Mouse (Mus musculus): ENCODE measurements around the gene Epb41l4b. TPM values are rescaled to one million over a fixed set of nuclear protein-coding genes. Genes with fewer than 3 reads are reported as not detected.

Epb41l4b gene
- polyA plus RNA-seq, 1 experiment from 2014 or later: 2.3 TPM

DNA sequence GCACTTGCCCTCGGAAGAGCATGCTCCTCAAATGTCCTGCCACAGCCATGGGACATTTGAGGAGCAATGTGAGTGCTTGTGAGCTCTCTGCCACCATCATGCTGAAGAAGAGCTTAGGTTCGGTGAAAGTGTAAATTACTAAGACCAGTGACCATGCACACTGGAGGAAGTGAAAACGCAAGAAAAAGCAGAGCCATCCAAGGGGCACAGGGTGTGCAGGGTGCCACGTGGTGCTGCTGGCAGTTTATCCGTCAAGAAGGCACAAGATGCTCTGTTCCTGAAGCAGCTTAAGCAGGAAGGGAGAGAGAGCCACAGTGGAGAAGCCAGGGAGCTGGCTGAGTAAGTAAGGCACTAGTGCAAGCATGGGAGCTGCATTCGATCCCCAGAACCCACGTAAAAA, 105.7 kb downstream of the Epb41l4b start:
- no peaks in the 10 kb centered on the region for H3K4me1 ChIP-seq (replicated peaks; ENCODE audit: control insufficient read depth, insufficient read depth, low read length)

DNA sequence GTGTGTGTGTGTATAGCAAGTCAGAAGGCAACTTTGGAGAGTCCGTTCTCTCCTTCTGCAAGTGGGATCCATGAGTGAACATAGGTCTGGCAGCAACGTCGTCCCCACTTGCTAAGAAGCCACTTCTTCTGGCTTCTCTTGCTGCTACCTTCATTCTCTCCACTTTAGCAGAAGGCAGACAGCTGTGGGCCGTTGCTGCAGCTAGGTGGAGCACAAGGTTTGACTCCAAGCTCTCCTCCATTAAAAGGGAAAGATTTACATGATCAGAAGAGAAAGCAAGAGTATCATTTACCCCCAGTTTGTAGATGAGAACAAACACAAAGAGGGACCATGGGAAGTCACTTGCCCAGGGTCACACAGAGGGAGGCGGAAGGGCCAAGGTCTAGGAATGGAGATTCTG, 109.1 kb downstream of the Epb41l4b start:
- H3K4me2 ChIP-seq: no peak overlapping the region
- no peaks in the 10 kb centered on the region; the same call in 1 of the 2 replicates for H3K27me3 ChIP-seq (replicated peaks; ENCODE audit: control insufficient read depth, insufficient read depth, low read length)
- H3K4me3 ChIP-seq (ENCODE audit: low read depth, low read length): no peak overlapping the region
- H3K9me3 ChIP-seq (ENCODE audit: control insufficient read depth, low read length): no peaks in the 10 kb centered on the region
- H3K9ac ChIP-seq (ENCODE audit: low read depth, low read length): no peak overlapping the region
- H3K27ac ChIP-seq (ENCODE audit: low read depth, low read length): no peak overlapping the region
- no peaks in the 10 kb centered on the region for H3K36me3 ChIP-seq (ENCODE audit: control insufficient read depth, insufficient read depth, low read length)
- H3K4me1 ChIP-seq (replicated peaks; ENCODE audit: control insufficient read depth, insufficient read depth, low read length): no peaks in the 10 kb centered on the region
- DNase-seq (ENCODE audit: low spot score): no peak
- 71% methylated on average over 5 of the region's 5 CpGs for WGBS
- ATAC-seq (replicated peaks; ENCODE audit: low FRiP score): no peak

More for the DNA sequence above, 105.7 kb downstream of the Epb41l4b start:
- no peak for ATAC-seq (replicated peaks; ENCODE audit: low FRiP score)
- no peak overlapping the region for H3K4me3 ChIP-seq (ENCODE audit: low read depth, low read length)
- no peak overlapping the region for H3K9ac ChIP-seq (ENCODE audit: low read depth, low read length)
- no peaks in the 10 kb centered on the region for H3K9me3 ChIP-seq (ENCODE audit: control insufficient read depth, low read length)
- DNase-seq (ENCODE audit: low spot score): no peak
- 71% methylated on average over 7 of the region's 7 CpGs for WGBS
- H3K27ac ChIP-seq (ENCODE audit: low read depth, low read length): no peak overlapping the region
- H3K36me3 ChIP-seq (ENCODE audit: control insufficient read depth, insufficient read depth, low read length): no peaks in the 10 kb centered on the region
- no peaks in the 10 kb centered on the region; the same call in 1 of the 2 replicates for H3K27me3 ChIP-seq (replicated peaks; ENCODE audit: control insufficient read depth, insufficient read depth, low read length)
- no peak overlapping the region for H3K4me2 ChIP-seq

DNA sequence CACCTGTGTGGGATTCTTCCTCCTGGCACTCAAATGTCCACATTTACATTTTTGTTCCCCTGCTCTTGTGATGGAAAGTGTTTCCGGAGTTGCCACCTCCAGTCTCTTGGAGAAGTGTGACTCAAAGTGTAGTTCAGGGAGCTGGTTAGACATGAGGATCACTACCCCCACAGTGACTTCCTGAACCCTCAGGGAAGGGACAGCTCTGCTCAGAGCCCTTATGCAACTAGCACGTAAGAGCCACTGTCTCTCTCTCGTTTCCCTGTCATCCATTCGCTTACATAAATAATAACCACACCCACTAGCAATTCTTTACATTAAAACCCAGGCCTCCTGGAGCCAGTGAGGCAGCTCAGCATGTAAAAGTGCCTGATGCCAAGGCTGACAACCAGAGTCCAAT, 111.8 kb downstream of the Epb41l4b start:
- DNase-seq (ENCODE audit: low spot score) (no peak), ATAC-seq (replicated peaks; ENCODE audit: low FRiP score) (no peak)
- Histone ChIP-seq H3K4me2 (no peak overlapping the region), H3K27me3 (replicated peaks; ENCODE audit: control insufficient read depth, insufficient read depth, low read length) (no peaks in the 10 kb centered on the region), H3K27ac (ENCODE audit: low read depth, low read length) (no peak overlapping the region), H3K9ac (ENCODE audit: low read depth, low read length) (no peak overlapping the region), H3K4me1 (replicated peaks; ENCODE audit: control insufficient read depth, insufficient read depth, low read length) (no peaks in the 10 kb centered on the region), H3K36me3 (ENCODE audit: control insufficient read depth, insufficient read depth, low read length) (no peaks in the 10 kb centered on the region), H3K9me3 (ENCODE audit: control insufficient read depth, low read length) (no peaks in the 10 kb centered on the region), H3K4me3 (ENCODE audit: low read depth, low read length) (no peak overlapping the region)
- WGBS: 65% methylated on average over 4 of the region's 4 CpGs

DNA sequence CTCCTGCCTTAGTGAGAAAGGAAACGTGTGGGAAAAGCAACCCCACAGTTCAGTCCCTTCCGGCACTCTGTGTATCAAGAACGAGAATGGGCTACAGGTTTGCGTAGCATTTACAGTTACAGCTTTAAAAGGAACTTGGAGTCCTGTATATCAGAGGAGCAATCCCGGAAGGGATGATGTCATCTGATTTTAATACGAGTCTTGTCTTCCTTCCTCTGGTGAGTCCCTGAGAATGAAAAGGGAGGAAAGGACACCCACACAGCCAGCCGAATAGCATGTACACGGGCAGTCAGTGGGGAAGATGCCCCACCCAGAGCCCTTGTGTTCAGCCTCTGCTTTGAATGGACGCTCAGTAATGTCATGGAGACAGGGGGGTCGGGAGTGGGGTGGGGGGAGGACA, 115.3 kb downstream of the Epb41l4b start:
- Histone ChIP-seq H3K4me1 (replicated peaks; ENCODE audit: control insufficient read depth, insufficient read depth, low read length) (no peaks in the 10 kb centered on the region), H3K27me3 (replicated peaks; ENCODE audit: control insufficient read depth, insufficient read depth, low read length) (no peaks in the 10 kb centered on the region), H3K9me3 (ENCODE audit: control insufficient read depth, low read length) (no peaks in the 10 kb centered on the region), H3K4me2 (no peak overlapping the region), H3K27ac (ENCODE audit: low read depth, low read length) (no peak overlapping the region), H3K4me3 (ENCODE audit: low read depth, low read length) (no peak overlapping the region), H3K36me3 (ENCODE audit: control insufficient read depth, insufficient read depth, low read length) (no peaks in the 10 kb centered on the region), H3K9ac (ENCODE audit: low read depth, low read length) (no peak overlapping the region)
- WGBS: 47% methylated on average over 10 of the region's 10 CpGs
- DNase-seq (ENCODE audit: low spot score) (no peak), ATAC-seq (replicated peaks; ENCODE audit: low FRiP score) (no peak)

DNA sequence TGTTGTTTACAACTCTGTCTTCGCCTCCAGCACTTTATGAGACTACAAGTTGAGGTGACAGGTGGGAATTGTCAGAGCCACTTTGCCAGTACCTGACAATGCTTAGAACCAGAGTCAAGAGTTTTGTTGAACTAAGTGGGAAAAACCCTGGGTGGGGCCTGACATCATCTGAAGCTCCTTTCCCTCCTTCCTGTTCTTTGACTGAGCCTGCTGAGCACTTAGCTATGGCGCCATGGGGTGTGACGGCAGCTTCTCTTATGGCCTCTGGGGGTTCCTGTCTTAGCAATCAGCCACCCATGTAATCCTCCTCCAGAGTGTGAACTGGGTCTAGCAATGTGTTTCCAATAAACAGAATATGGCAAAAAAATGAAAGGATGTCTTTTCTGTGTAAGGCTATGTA, 119.7 kb downstream of the Epb41l4b start:
- ATAC-seq (replicated peaks; ENCODE audit: low FRiP score) (no peak), DNase-seq (ENCODE audit: low spot score) (no peak)
- H3K9me3 ChIP-seq (ENCODE audit: control insufficient read depth, low read length): no peaks in the 10 kb centered on the region
- WGBS: 69% methylated on average over 3 of the region's 3 CpGs
- H3K27me3 ChIP-seq (replicated peaks; ENCODE audit: control insufficient read depth, insufficient read depth, low read length): no peaks in the 10 kb centered on the region
- H3K27ac ChIP-seq (ENCODE audit: low read depth, low read length): no peak overlapping the region
- no peak overlapping the region for H3K4me3 ChIP-seq (ENCODE audit: low read depth, low read length)
- no peaks in the 10 kb centered on the region for H3K4me1 ChIP-seq (replicated peaks; ENCODE audit: control insufficient read depth, insufficient read depth, low read length)
- no peak overlapping the region for H3K9ac ChIP-seq (ENCODE audit: low read depth, low read length)
- H3K36me3 ChIP-seq (ENCODE audit: control insufficient read depth, insufficient read depth, low read length): no peaks in the 10 kb centered on the region
- H3K4me2 ChIP-seq: no peak overlapping the region

DNA sequence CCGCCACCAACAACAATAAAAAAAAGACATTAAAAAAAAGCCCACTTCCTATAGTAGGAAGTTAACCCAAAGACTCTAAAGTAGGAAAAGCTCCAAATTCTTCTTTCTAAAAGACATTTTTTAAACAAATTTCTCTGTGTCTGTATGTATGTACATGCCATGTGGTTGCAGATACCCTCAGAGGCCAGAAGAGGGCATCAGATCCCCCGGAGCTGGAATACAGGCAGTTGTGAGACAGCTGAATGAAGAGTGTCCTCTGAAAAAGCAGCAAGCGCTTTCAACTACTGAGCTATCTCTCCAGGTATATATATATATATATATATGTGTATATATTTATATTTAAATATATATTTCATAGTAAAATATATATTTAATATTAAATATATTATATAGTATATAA, 121.9 kb downstream of the Epb41l4b start:
- H3K4me3 ChIP-seq (ENCODE audit: low read depth, low read length): no peak overlapping the region
- 82% methylated on average over 3 of the region's 3 CpGs for WGBS
- no peaks in the 10 kb centered on the region for H3K36me3 ChIP-seq (ENCODE audit: control insufficient read depth, insufficient read depth, low read length)
- H3K4me1 ChIP-seq (replicated peaks; ENCODE audit: control insufficient read depth, insufficient read depth, low read length): no peaks in the 10 kb centered on the region
- H3K9ac ChIP-seq (ENCODE audit: low read depth, low read length): no peak overlapping the region
- ATAC-seq (replicated peaks; ENCODE audit: low FRiP score): no peak
- H3K9me3 ChIP-seq (ENCODE audit: control insufficient read depth, low read length): no peaks in the 10 kb centered on the region
- DNase-seq (ENCODE audit: low spot score): no peak
- H3K27ac ChIP-seq (ENCODE audit: low read depth, low read length): no peak overlapping the region
- peaks cover 5% of the 10 kb centered on the region; the same call in 1 of the 2 replicates for H3K27me3 ChIP-seq (replicated peaks; ENCODE audit: control insufficient read depth, insufficient read depth, low read length)
- no peak overlapping the region for H3K4me2 ChIP-seq

DNA sequence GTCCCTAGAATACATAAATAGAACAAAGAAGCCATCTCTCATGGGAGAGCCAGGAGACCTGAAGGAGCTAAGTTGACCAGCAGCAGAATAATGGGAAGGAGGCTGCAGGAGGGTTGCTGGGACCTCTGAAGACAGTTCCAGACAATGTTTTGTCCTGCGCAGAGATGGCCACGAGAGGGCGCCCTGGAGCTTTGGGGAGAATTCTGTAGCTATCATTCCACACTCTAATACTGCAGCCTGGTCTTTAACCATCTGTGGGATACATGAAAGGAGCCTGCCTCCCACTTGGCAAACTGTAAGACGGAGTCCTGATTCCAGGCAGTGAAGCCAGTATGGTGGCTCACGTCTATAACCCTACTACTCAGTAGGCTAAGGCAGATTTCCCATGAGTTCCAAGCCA, 126.0 kb downstream of the Epb41l4b start:
- DNase-seq (ENCODE audit: low spot score) (peak; percentile 68), ATAC-seq (replicated peaks; ENCODE audit: low FRiP score) (no peak)
- Histone ChIP-seq H3K27ac (ENCODE audit: low read depth, low read length) (no peak overlapping the region), H3K4me1 (replicated peaks; ENCODE audit: control insufficient read depth, insufficient read depth, low read length) (no peaks in the 10 kb centered on the region), H3K36me3 (ENCODE audit: control insufficient read depth, insufficient read depth, low read length) (no peaks in the 10 kb centered on the region), H3K27me3 (replicated peaks; ENCODE audit: control insufficient read depth, insufficient read depth, low read length) (peaks cover 5% of the 10 kb centered on the region; the same call in 1 of the 2 replicates), H3K4me2 (no peak overlapping the region), H3K4me3 (ENCODE audit: low read depth, low read length) (no peak overlapping the region), H3K9me3 (ENCODE audit: control insufficient read depth, low read length) (no peaks in the 10 kb centered on the region), H3K9ac (ENCODE audit: low read depth, low read length) (no peak overlapping the region)
- WGBS: 21% methylated on average over 5 of the region's 5 CpGs

DNA sequence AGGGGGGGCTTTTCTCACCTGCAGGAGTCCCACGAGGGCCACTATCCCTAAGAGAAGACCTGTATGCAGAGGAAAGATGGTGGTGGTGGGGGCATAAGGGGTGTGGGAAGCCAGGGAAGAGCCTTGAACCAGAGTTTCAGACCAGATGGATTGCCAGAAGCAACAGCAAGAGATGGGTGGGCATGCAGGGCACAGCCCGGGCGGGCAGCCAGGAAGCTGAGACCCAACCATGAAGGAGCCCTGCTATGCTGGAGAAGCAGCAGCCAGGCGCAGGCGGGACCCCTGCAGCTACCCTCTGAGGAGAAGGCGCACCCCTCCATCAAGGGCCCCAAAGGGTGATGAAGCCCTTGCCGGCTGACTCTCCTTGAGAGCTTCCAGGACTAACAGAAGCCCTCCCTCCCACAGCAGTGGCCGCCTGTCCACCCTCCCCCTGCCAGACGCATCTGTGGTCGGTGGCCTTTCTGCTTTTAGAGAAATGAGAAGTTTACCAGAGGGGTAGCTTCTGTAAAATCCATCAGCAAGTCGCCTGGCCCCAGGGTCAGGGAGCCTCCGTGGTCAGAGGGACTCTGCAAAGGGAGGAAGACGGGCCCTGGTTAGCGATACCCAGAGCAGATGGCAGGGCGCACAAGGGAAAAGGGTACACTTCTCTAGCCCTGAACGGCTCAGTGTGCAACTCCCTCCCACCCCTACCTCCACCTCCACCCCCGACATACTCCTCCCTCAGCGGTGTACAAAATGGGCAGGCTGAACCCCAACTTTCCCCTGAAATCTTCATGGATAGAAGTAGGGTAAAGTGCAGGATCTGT, 126.7 kb downstream of the Epb41l4b start:
- Histone ChIP-seq H3K27ac (ENCODE audit: low read depth, low read length) (no peak overlapping the region), H3K27me3 (replicated peaks; ENCODE audit: control insufficient read depth, insufficient read depth, low read length) (peaks cover 5% of the 10 kb centered on the region; the same call in 1 of the 2 replicates), H3K9me3 (ENCODE audit: control insufficient read depth, low read length) (no peaks in the 10 kb centered on the region), H3K4me1 (replicated peaks; ENCODE audit: control insufficient read depth, insufficient read depth, low read length) (no peaks in the 10 kb centered on the region), H3K9ac (ENCODE audit: low read depth, low read length) (no peak overlapping the region), H3K36me3 (ENCODE audit: control insufficient read depth, insufficient read depth, low read length) (no peaks in the 10 kb centered on the region), H3K4me3 (ENCODE audit: low read depth, low read length) (no peak overlapping the region), H3K4me2 (no peak overlapping the region)
- ATAC-seq (replicated peaks; ENCODE audit: low FRiP score) (no peak), DNase-seq (ENCODE audit: low spot score) (no peak)
- 41% methylated on average over 18 of the region's 18 CpGs for WGBS

DNA sequence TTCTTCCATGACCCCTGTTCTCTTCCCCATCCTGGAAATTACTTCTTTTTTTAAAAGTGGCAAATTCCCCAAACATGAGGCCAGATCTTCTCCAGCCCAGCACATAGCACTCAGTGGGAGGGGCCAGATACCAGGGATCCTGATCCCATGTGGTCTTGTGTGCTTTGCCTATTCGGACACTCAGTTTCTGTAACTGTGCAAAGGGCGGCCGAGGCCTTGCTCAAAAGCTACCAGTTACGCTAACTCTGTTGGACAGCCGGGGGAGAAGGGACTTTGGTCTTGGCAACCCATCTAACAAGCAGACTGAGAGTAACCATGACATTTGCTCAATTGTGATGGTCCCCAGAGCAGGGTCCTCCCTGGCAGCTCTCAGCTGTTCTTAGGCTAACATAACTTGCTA, 128.2 kb downstream of the Epb41l4b start:
- WGBS: 72% methylated on average over 5 of the region's 5 CpGs
- Histone ChIP-seq H3K4me2 (no peak overlapping the region), H3K9me3 (ENCODE audit: control insufficient read depth, low read length) (no peaks in the 10 kb centered on the region), H3K27me3 (replicated peaks; ENCODE audit: control insufficient read depth, insufficient read depth, low read length) (peaks cover 5% of the 10 kb centered on the region; the same call in 1 of the 2 replicates), H3K36me3 (ENCODE audit: control insufficient read depth, insufficient read depth, low read length) (no peaks in the 10 kb centered on the region), H3K4me3 (ENCODE audit: low read depth, low read length) (no peak overlapping the region), H3K9ac (ENCODE audit: low read depth, low read length) (no peak overlapping the region), H3K27ac (ENCODE audit: low read depth, low read length) (no peak overlapping the region), H3K4me1 (replicated peaks; ENCODE audit: control insufficient read depth, insufficient read depth, low read length) (no peaks in the 10 kb centered on the region)
- ATAC-seq (replicated peaks; ENCODE audit: low FRiP score) (no peak), DNase-seq (ENCODE audit: low spot score) (no peak)

All from liver, embryonic 11.5 days (tissue).